Mouse (Mus musculus): ENCODE measurements at regions not wholly inside any gene's neighbourhood (a gene's known extent, or its start where the extent isn't known, plus 50 kb on each side); places are given as distances from the start of the nearest gene placed in this dataset.

GRCm38 (mm10) chr4:17319061-17319460 lies 2286.2 kb upstream of the Gm12353 start:
- TF ChIP-seq CTCF (IDR thresholded peaks at IDR 0.05; ENCODE audit: borderline replicate concordance, insufficient read depth, low read depth, low read length) = no peak
- TF ChIP-seq POLR2A (IDR thresholded peaks at IDR 0.05; ENCODE audit: borderline replicate concordance, insufficient read depth, low read length) = no peak
